Mouse (Mus musculus): Measurements from ENCODE around the gene Tigar.

GRCm38 (mm10) chr6:127064815-127065214, 44.5 kb downstream of the Tigar start:
- TF ChIP-seq CTCF (IDR thresholded peaks at IDR 0.05; ENCODE audit: control insufficient read depth, insufficient read depth, low read length) (no peak), POLR2A (IDR thresholded peaks at IDR 0.05; ENCODE audit: borderline replicate concordance, control insufficient read depth, low read depth, low read length) (no peak)
